Mouse (Mus musculus) testis, adult 2 months (tissue): ENCODE measurements around the gene Nr5a1. TPM values are rescaled to one million over a fixed set of nuclear protein-coding genes. Genes with fewer than 3 reads are reported as not detected.

Experiments
- H3K27ac ChIP-seq: fragments of 200-500 bp; 2 replicates; pipeline ENCODE4 v1.5.1; 2012; ENCODE audit warnings: low read depth, low read length; ENCODE audit not compliant: control insufficient read depth, insufficient read depth
- H3K27me3 ChIP-seq: fragments of 200-500 bp; 2 replicates; pipeline ENCODE4 v1.6.1; 2012; ENCODE audit warnings: mild to moderate bottlenecking, low read length, moderate library complexity; ENCODE audit not compliant: control insufficient read depth, insufficient read depth
- H3K36me3 ChIP-seq: fragments of 200-500 bp; 2 replicates; pipeline ENCODE4 v1.6.1; 2012; ENCODE audit warnings: mild to moderate bottlenecking, low read length; ENCODE audit not compliant: control insufficient read depth, insufficient read depth
- H3K4me1 ChIP-seq: fragments of 200-500 bp; 2 replicates; pipeline ENCODE4 v1.6.1; 2012; ENCODE audit warnings: low read length; ENCODE audit not compliant: control insufficient read depth, insufficient read depth
- H3K4me3 ChIP-seq: fragments of 200-500 bp; 2 replicates; pipeline ENCODE4 v1.5.1; 2012; ENCODE audit warnings: low read depth, mild to moderate bottlenecking, low read length, moderate library complexity, mixed read lengths; ENCODE audit not compliant: control insufficient read depth
- CTCF ChIP-seq: fragments of 200-500 bp; IDR thresholded peaks from 2 replicates; pipeline ENCODE4 v1.5.1; 2012; ENCODE audit warnings: low read depth, mild to moderate bottlenecking, inconsistent platforms, low read length, moderate library complexity; ENCODE audit not compliant: control insufficient read depth, insufficient read depth, insufficient replicate concordance
- POLR2A ChIP-seq: fragments of 200-500 bp; IDR thresholded peaks from 2 replicates; pipeline ENCODE4 v1.6.1; 2012; ENCODE audit warnings: low read depth, mild to moderate bottlenecking, inconsistent platforms, low read length, moderate library complexity; ENCODE audit not compliant: control insufficient read depth
- polyA plus RNA-seq: library from polyadenylated mRNA; depleted of rRNA; stranded (reverse); fragments of >200 nt; gene quantifications from 2 replicates; pipeline ENCODE4 v1.2.3, GENCODE M21; 2012

The Nr5a1 gene
- polyA plus RNA-seq, 1 experiment: 25.3 TPM

GRCm38 (mm10) chr2:38672496-38672895 is 41.8 kb downstream of the Nr5a1 start:
- Histone ChIP-seq H3K4me3 (peak overlapping the region; percentile 68), H3K36me3 (no peaks in the 10 kb centered on the region), H3K4me1 (peaks cover 29% of the 10 kb centered on the region), H3K27ac (no peak overlapping the region), H3K27me3 (no peaks in the 10 kb centered on the region)
- TF ChIP-seq CTCF: no peak
- no peak for TF ChIP-seq POLR2A

GRCm38 (mm10) chr2:38668802-38669580 is 45.4 kb downstream of the Nr5a1 start:
- H3K27ac ChIP-seq: peak overlapping the region; percentile 23; the same call in 1 of the 2 replicates
- peaks cover 29% of the 10 kb centered on the region for H3K4me1 ChIP-seq
- H3K4me3 ChIP-seq: peak overlapping the region; percentile 84

GRCm38 (mm10) chr2:38661398-38661797 is 52.9 kb downstream of the Nr5a1 start:
- H3K27me3 ChIP-seq: no peaks in the 10 kb centered on the region
- TF ChIP-seq CTCF (peak; percentile 24; the same call in 1 of the 2 replicates), POLR2A (no peak)
- no peak overlapping the region for H3K4me3 ChIP-seq
- peaks cover 4% of the 10 kb centered on the region for H3K4me1 ChIP-seq
- H3K36me3 ChIP-seq: no peaks in the 10 kb centered on the region
- no peak overlapping the region for H3K27ac ChIP-seq

More at GRCm38 (mm10) chr2:38668802-38669580, 45.4 kb downstream of the Nr5a1 start:
- no peaks in the 10 kb centered on the region for H3K36me3 ChIP-seq
- H3K27me3 ChIP-seq: no peaks in the 10 kb centered on the region
- no peak for TF ChIP-seq CTCF
- TF ChIP-seq POLR2A: 0 out of 2 replicates have a peak, but pooled peaks have one; percentile 40

- H3K4me1 ChIP-seq: peaks cover 4% of the 10 kb centered on the region
- no peaks in the 10 kb centered on the region for H3K27me3 ChIP-seq
- peak overlapping the region; percentile 66 for H3K4me3 ChIP-seq
- no peak overlapping the region; the same call in 1 of the 2 replicates for H3K27ac ChIP-seq
- TF ChIP-seq CTCF: peak; percentile 58; the same call in 1 of the 2 replicates
- no peak for TF ChIP-seq POLR2A
- no peaks in the 10 kb centered on the region for H3K36me3 ChIP-seq
Measured at GRCm38 (mm10) chr2:38658338-38658836, 56.0 kb downstream of the Nr5a1 start.

GRCm38 (mm10) chr2:38653694-38654093 is 60.6 kb downstream of the Nr5a1 start:
- TF ChIP-seq CTCF (no peak), POLR2A (no peak)
- no peak overlapping the region for H3K4me3 ChIP-seq
- peaks cover 4% of the 10 kb centered on the region; the same call in 1 of the 2 replicates for H3K4me1 ChIP-seq

GRCm38 (mm10) chr2:38653293-38653619 is 61.1 kb downstream of the Nr5a1 start:
- Histone ChIP-seq H3K4me1 (no peaks in the 10 kb centered on the region; the same call in 1 of the 2 replicates), H3K36me3 (no peaks in the 10 kb centered on the region), H3K27ac (no peak overlapping the region), H3K27me3 (no peaks in the 10 kb centered on the region), H3K4me3 (no peak overlapping the region)
- TF ChIP-seq CTCF (no peak), POLR2A (no peak)

More at GRCm38 (mm10) chr2:38653694-38654093, 60.6 kb downstream of the Nr5a1 start:
- Histone ChIP-seq H3K27ac (no peak overlapping the region), H3K27me3 (no peaks in the 10 kb centered on the region), H3K36me3 (no peaks in the 10 kb centered on the region)

GRCm38 (mm10) chr2:38652565-38653292 is 61.6 kb downstream of the Nr5a1 start:
- Histone ChIP-seq H3K27me3 (no peaks in the 10 kb centered on the region), H3K4me3 (no peak overlapping the region), H3K4me1 (no peaks in the 10 kb centered on the region), H3K36me3 (no peaks in the 10 kb centered on the region), H3K27ac (no peak overlapping the region)
- TF ChIP-seq CTCF (no peak), POLR2A (no peak)
